Mouse (Mus musculus) lung, embryonic 14.5 days (tissue): ENCODE measurements around the gene Gm10382. TPM values are rescaled to one million over a fixed set of nuclear protein-coding genes. Genes with fewer than 3 reads are reported as not detected.
"Not testable (repeated sequence)": the region's sequence is repeated elsewhere in the genome, so short reads cannot be mapped to it uniquely, and the experiment has no call there.

ENCODE experiments used
- ATAC-seq: fragments of 200-750 bp; cut with Nextera tagmentation; 2 replicates; pipeline ENCODE4 v1.8.0; 2017; ENCODE audit warnings: mild to moderate bottlenecking, moderate TSS enrichment, moderate library complexity; ENCODE audit not compliant: insufficient read depth
- DNase-seq: peaks from one replicate; pipeline ENCODE4 v3.0.0-alpha.2; 2015
- H3K27ac ChIP-seq: fragments of 300-500 bp; sonication (generic); 2 replicates; pipeline ENCODE4 v1.5.1; 2014; ENCODE audit warnings: low read depth, mild to moderate bottlenecking, moderate library complexity
- H3K27me3 ChIP-seq: fragments of 300-500 bp; sonication (generic); 2 replicates; pipeline ENCODE4 v1.6.1; 2014; ENCODE audit warnings: low read length, control low read depth; ENCODE audit not compliant: insufficient read depth
- H3K36me3 ChIP-seq: fragments of 300-500 bp; sonication (generic); 2 replicates; pipeline ENCODE4 v1.6.1; 2014; ENCODE audit warnings: control low read depth; ENCODE audit not compliant: insufficient read depth
- H3K4me1 ChIP-seq: fragments of 300-500 bp; sonication (generic); 2 replicates; pipeline ENCODE4 v1.6.1; 2014; ENCODE audit warnings: antibody characterized with exemption, control low read depth; ENCODE audit not compliant: insufficient read depth
- H3K4me2 ChIP-seq: fragments of 300-500 bp; sonication (generic); 2 replicates; pipeline ENCODE4 v1.6.1; 2014; ENCODE audit warnings: mild to moderate bottlenecking
- H3K4me3 ChIP-seq: fragments of 300-500 bp; sonication (generic); 2 replicates; pipeline ENCODE4 v1.5.1; 2014; ENCODE audit warnings: low read depth, low read length
- H3K9ac ChIP-seq: fragments of 300-500 bp; sonication (generic); 2 replicates; pipeline ENCODE4 v1.6.1; 2014
- H3K9me3 ChIP-seq: fragments of 300-500 bp; sonication (generic); 2 replicates; pipeline ENCODE4 v1.6.1; 2016; ENCODE audit warnings: low read depth, low read length, control low read depth
- CTCF ChIP-seq: IDR thresholded peaks from 2 replicates; pipeline ENCODE4 v1.5.1; 2016; ENCODE audit warnings: antibody characterized with exemption, low read depth
- WGBS: fragments of 180-500 bp; shearing (Covaris S2); extraction: QIAGEN DNeasy Blood & Tissue Kit; methylation state at CpG from one replicate; pipeline ENCODE4 v1.1.7; 2014; 5-methylcytosine and 5-hydroxymethylcytosine counted together
- polyA plus RNA-seq: library from polyadenylated mRNA; unstranded; fragments of >200 nt; fragmentation: Nextera tagmentation; extraction: Ambion mirVana; gene quantifications from 2 replicates; pipeline ENCODE4 v1.2.1, GENCODE M21; 2014

Gene Gm10382
- polyA plus RNA-seq, 1 experiment from 2014 or later: 0.45 TPM

DNA sequence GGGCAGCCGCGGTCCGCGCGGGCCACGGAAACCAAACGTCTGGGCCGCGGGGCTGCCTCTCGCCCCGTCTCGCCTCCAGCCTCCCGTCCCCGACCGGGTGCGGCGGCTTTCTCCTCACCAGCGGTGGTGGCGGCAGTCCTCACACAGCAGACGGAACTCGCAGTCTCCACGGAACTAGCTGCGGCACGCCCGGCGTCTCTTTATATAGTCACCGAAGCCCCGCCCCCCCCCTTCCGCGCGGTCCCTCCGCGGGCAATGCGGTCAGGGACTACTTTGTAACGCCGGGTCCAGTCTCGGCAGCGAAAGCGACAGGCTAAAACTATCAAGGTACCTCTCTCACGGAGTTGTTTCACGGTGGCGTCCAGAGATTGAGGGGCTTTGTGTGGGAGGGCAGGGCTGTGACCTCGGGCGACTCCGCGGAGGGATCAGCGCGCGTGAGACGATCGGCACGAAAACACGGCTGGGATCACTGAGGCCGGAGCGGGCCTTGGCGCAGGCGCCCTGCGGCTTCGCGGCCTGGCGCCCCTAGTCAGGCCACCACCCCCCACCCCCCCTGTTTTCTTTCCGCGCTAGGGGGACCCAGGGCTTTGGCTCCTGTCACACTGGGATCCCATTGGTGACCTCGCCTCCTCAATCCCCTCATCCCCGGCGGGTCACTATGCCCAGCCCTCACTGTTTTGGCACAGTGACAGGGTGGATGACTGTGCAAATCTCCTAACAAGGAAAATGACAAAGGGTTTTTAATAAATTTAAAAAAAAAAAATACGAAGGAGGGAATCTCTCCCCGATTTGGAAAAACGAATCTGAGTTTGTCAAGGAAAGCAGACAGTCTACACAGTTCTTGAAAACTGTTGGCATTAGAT is 688 bp downstream of the Gm10382 start, which contains the start of gene Ubc:
Ubc (minus strand) TSS at position 624 of the 863 bp plus-strand sequence.
- peaks cover 16% of the 10 kb centered on the region for H3K4me1 ChIP-seq
- peak within 1 kb of the TSS; percentile 80 for H3K4me2 ChIP-seq
- WGBS: under 1% methylated on average over 69 of the region's 69 CpGs
- H3K27ac ChIP-seq: peak within 1 kb of the TSS; percentile 100
- H3K9ac ChIP-seq: peak within 1 kb of the TSS; percentile 99
- H3K36me3 ChIP-seq: peaks cover 21% of the 10 kb centered on the region
- peak within 1 kb of the TSS; percentile 100 for H3K4me3 ChIP-seq
- H3K27me3 ChIP-seq: no peaks in the 10 kb centered on the region
- peak; percentile 94 for DNase-seq
- peak; percentile 59 for ATAC-seq
- H3K9me3 ChIP-seq: no peaks in the 10 kb centered on the region
- no peak for TF ChIP-seq CTCF

DNA sequence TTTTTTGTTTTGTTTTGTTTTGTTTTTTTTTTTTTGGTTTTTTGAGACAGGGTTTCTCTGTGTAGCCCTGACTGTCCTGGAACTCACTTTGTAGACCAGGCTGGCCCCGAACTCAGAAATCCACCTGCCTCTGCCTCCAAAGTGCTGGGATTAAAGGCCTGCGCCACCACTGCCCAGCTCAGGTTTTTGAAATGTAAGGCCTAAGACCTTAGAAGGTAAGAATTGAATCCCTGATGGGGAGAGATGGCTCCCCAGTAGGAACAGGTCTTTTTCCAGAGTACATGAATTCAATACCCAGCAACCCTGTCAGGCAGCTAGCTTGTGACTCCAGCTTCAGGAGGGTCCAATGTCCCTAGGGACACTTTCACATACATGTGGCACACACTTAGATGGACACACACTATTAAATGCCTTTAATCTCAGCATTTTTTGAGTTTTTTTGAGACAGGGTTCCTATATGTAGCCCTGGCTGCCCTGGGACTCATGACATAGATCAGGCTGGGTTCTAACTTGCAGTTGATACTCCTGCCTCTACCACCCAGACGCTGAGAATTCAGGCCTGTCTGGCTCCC is 1.9 kb downstream of the Gm10382 start:
- Histone ChIP-seq H3K9me3 (no peaks in the 10 kb centered on the region), H3K27me3 (no peaks in the 10 kb centered on the region), H3K4me2 (no peak overlapping the region), H3K9ac (no peak overlapping the region), H3K36me3 (peaks cover 9% of the 10 kb centered on the region), H3K4me1 (peaks cover 16% of the 10 kb centered on the region), H3K27ac (peak overlapping the region; percentile 100), H3K4me3 (no peak overlapping the region)
- no peak for TF ChIP-seq CTCF
- DNase-seq (no peak), ATAC-seq (no peak)
- 84% methylated on average over 3 of the region's 3 CpGs for WGBS

DNA sequence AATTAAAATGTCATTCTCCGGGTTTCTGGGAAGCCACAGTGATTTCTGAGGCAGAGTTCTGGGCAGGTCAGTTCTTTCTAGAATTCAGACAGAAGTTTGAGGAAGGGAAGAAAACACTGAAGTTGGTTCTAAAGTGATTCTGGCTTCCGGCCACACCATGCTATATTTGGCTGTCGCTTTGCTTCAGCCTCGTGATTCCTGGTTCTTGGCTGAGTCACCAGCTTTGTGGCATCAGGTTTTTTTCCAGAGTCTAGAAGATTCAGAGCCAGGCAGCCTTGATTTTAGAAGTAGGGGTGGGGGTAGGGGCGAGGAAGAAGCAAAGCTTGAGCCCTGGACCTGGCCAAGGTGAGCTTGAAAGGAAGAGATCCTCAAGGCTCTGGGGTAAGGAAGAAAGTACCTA is 2.5 kb downstream of the Gm10382 start:
- TF ChIP-seq CTCF: no peak
- H3K4me1 ChIP-seq: peaks cover 16% of the 10 kb centered on the region
- H3K36me3 ChIP-seq: peaks cover 8% of the 10 kb centered on the region; the same call in 1 of the 2 replicates
- H3K27me3 ChIP-seq: no peaks in the 10 kb centered on the region
- 54% methylated on average over 5 of the region's 5 CpGs for WGBS
- H3K4me3 ChIP-seq: no peak overlapping the region
- peak overlapping the region; percentile 100 for H3K27ac ChIP-seq
- DNase-seq (peak; percentile 79), ATAC-seq (no peak)
- no peak overlapping the region for H3K9ac ChIP-seq
- no peaks in the 10 kb centered on the region for H3K9me3 ChIP-seq
- no peak overlapping the region for H3K4me2 ChIP-seq

DNA sequence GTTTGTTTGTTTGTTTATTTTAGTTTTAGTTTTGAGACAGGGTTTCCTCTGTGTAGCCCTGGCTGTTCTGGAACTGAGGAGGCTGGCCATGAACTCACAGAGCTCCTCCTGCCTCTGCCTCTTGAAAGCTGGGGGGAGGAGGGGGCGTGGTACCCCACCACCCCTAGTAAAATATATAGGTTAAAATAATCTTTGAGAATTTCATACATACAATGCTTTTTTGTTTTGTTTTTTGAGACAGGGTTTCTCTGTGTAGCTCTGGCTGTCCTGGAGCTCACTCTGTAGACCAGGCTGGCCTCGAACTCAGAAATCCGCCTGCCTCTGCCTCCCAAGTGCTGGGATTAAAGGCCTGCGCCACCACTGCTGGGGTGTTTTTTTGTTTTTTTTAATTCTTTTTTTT is 3.1 kb downstream of the Gm10382 start:
- peaks cover 16% of the 10 kb centered on the region for H3K4me1 ChIP-seq
- H3K4me3 ChIP-seq, ATAC-seq, H3K9ac ChIP-seq, H3K9me3 ChIP-seq, H3K36me3 ChIP-seq, H3K27me3 ChIP-seq: not testable (repeated sequence)
- 92% methylated on average over 4 of the region's 4 CpGs for WGBS
- peak overlapping the region; percentile 100 for H3K27ac ChIP-seq
- DNase-seq: peak; percentile 0
- H3K4me2 ChIP-seq: peak overlapping the region; percentile 78

DNA sequence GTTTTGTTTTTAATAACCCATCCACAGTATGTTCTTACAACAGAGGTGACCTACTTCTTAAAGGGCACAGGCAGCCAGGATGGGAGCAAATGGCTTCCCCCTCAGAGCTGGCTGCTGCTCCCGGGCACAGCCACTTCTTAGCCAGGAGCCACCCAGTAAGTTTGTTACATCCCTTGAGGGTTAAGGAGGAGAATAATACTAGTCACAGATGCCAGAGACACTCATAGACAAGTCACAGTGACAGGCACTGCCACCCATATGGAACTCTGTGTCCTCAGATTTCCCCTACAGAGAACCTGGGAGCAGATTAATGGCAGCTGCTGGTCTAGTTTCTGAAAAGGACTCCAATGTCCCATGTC is 3.5 kb downstream of the Gm10382 start:
- ATAC-seq (peak; percentile 15), DNase-seq (no peak)
- Histone ChIP-seq H3K27ac (peak overlapping the region; percentile 100), H3K9ac (peak overlapping the region; percentile 46), H3K9me3 (no peaks in the 10 kb centered on the region), H3K27me3 (no peaks in the 10 kb centered on the region), H3K4me1 (peaks cover 16% of the 10 kb centered on the region), H3K4me2 (peak overlapping the region; percentile 78), H3K36me3 (peaks cover 8% of the 10 kb centered on the region; the same call in 1 of the 2 replicates), H3K4me3 (peak overlapping the region; percentile 38)
- WGBS: 19% methylated on average over 1 of the region's 1 CpGs
- no peak for TF ChIP-seq CTCF

DNA sequence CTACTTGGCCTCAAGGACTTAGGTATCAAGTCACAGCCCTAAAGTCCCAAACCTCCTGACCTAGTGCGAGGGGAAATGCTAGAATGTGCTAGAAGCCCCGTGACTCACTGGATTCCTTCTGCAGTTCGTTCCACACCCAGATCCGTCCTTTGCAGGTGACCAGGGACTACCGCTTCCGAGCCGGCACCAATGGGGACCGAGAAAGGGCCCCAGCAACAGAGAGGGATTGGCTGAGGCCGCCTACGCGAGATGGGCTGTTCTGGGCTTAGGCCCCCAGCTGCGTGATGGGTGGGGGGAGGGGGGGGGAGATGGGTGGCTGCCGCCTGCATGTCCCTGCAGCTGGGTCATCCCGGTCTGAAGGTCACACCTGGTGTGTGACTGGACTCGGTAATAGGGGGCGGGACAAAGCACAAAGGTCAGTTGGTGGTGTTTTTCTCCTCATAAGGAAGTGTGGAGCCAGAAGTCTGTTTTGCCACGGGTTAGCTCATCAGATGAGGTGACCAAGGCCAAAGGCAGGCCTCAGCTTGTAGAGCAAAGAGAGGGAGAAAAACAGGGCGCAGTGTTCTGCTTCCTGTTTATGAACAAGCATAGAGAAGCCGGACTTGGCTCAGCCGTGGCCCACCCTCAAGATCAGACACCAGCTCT is 4.0 kb downstream of the Gm10382 start:
- no peaks in the 10 kb centered on the region for H3K9me3 ChIP-seq
- H3K27ac ChIP-seq: peak overlapping the region; percentile 100
- ATAC-seq (peak; percentile 93), DNase-seq (peak; percentile 97)
- WGBS: under 1% methylated on average over 20 of the region's 20 CpGs
- TF ChIP-seq CTCF: no peak
- H3K9ac ChIP-seq: peak overlapping the region; percentile 60
- peak overlapping the region; percentile 38 for H3K4me3 ChIP-seq
- peaks cover 16% of the 10 kb centered on the region for H3K4me1 ChIP-seq
- peak overlapping the region; percentile 78 for H3K4me2 ChIP-seq
- peaks cover 6% of the 10 kb centered on the region; the same call in 1 of the 2 replicates for H3K36me3 ChIP-seq
- no peaks in the 10 kb centered on the region for H3K27me3 ChIP-seq
